Mouse (Mus musculus): ENCODE measurements around the gene Nagk.

GRCm38 (mm10) chr6:83836826-83837225 lies 42.0 kb downstream of the Nagk start:
- TF ChIP-seq CTCF (IDR thresholded peaks at IDR 0.05; ENCODE audit: borderline replicate concordance, insufficient read depth, low read depth, low read length) = no peak
- TF ChIP-seq POLR2A (IDR thresholded peaks at IDR 0.05; ENCODE audit: borderline replicate concordance, insufficient read depth, low read length) = no peak

Data from cerebellum, adult 2 months (tissue).